In genomic region chr1:91494457-91495140, GRCm38 (mm10) we compare ENCODE assay signal across 8 mouse cellular contexts. TPM values are rescaled to one million over a fixed set of nuclear protein-coding genes. Genes with fewer than 3 reads are reported as not detected.
DNase-seq lines count a peak whose midpoint lies in the region; ATAC-seq lines count a peak whose summit lies in the region.

Gene Traf3ip1 (plus strand): TSS chr1:91494647.

- peak within 1 kb of the TSS; percentile 98 for H3K4me3 ChIP-seq in hindbrain, embryonic 11.5 days (ENCODE audit: low read depth, low read length)

- WGBS in hindbrain, embryonic 11.5 days, result under 1% methylated on average over 79 of the region's 79 CpGs

- DNase-seq in MEL-GATA-1-ER (ENCODE audit: extremely low read depth, low read depth), result peak; percentile 86
- peak; percentile 94 for DNase-seq in cerebellum, adult 8-10 months
- DNase-seq in hindbrain, embryonic 11.5 days (ENCODE audit: low spot score), result peak; percentile 96
- DNase-seq in layer of hippocampus, postnatal 10 days (ENCODE audit: low spot score in 2 of 2), result peak; percentile 84 to 92
- peak; percentile 95 for DNase-seq in lung, postnatal 10 days
- DNase-seq in ovary, postnatal 36 days (ENCODE audit: low spot score), result peak; percentile 95
- DNase-seq in thymus, postnatal 25 days, result peak; percentile 92

- H3K27ac ChIP-seq in hindbrain, embryonic 11.5 days (ENCODE audit: low read depth, low read length), result peak within 1 kb of the TSS; percentile 9; the same call in 1 of the 2 replicates

- ATAC-seq in frontal cortex, adult (ENCODE audit: low TSS enrichment), result peak; percentile 99
- peak; percentile 98 for ATAC-seq in hindbrain, embryonic 11.5 days (ENCODE audit: low FRiP score)

- H3K4me2 ChIP-seq in hindbrain, embryonic 11.5 days (replicated peaks; ENCODE audit: low read depth, low read length), result peak within 1 kb of the TSS; percentile 86

- no peaks in the 10 kb centered on the region for H3K36me3 ChIP-seq in hindbrain, embryonic 11.5 days (ENCODE audit: control insufficient read depth, insufficient read depth, low read length)

- peak within 1 kb of the TSS; percentile 81 for H3K9ac ChIP-seq in hindbrain, embryonic 11.5 days (ENCODE audit: low read depth, low read length)

- H3K9me3 ChIP-seq in hindbrain, embryonic 11.5 days (ENCODE audit: control insufficient read depth, low read length), result no peaks in the 10 kb centered on the region

- peaks cover 4% of the 10 kb centered on the region; the same call in 1 of the 2 replicates for H3K4me1 ChIP-seq in hindbrain, embryonic 11.5 days (replicated peaks; ENCODE audit: control insufficient read depth, insufficient read depth, low read length)

- H3K27me3 ChIP-seq in hindbrain, embryonic 11.5 days (ENCODE audit: control insufficient read depth, insufficient read depth, low read length), result no peaks in the 10 kb centered on the region

RNA-seq across cellular contexts. Expression of gene Traf3ip1, which starts in this region (rescaled TPM):
- 7.3 and 7.7 TPM in 2 replicates for polyA plus RNA-seq in hindbrain, embryonic 11.5 days (2014; fragmentation: Nextera tagmentation; extraction: Ambion mirVana)
- 10 to 100 TPM; 12.9 to 14.9 TPM for total RNA-seq in layer of hippocampus, postnatal 10 days (2021)

Comparison
In these comparisons a context has a peak if more than half of its experiments do, and no peak if none do; other contexts are left out.
1. Peak in every context shown above with its lines: DNase-seq, ATAC-seq, H3K4me3 ChIP-seq and H3K27ac ChIP-seq.